Mouse (Mus musculus) MEL (cell line): Measurements from ENCODE around the gene Hck.

Experiments used
- CHD2 ChIP-seq: IDR thresholded peaks from 2 replicates; pipeline ENCODE4 v1.6.1; 2011; ENCODE audit warnings: low read length, improper control_type of control experiment
- CTCF ChIP-seq, 3 experiments: IDR thresholded peaks in 2 of 3; conservative IDR thresholded peaks in 1 of 3; 2 replicates each; pipeline ENCODE4 v1.5.1; 2011 to 2012; ENCODE audit warnings: low read length in 3 of 3, low read depth in 2 of 3, mild to moderate bottlenecking in 2 of 3, improper control_type of control experiment in 1 of 3, inconsistent platforms in 1 of 3, mixed read lengths in 1 of 3, moderate library complexity in 1 of 3; ENCODE audit not compliant: control insufficient read depth in 1 of 3, insufficient read depth in 1 of 3, poor library complexity in 1 of 3, severe bottlenecking in 1 of 3
- E2F4 ChIP-seq: IDR thresholded peaks from 2 replicates; pipeline ENCODE4 v1.6.1; 2011; ENCODE audit warnings: low read depth, low read length, improper control_type of control experiment, borderline replicate concordance
- EP300 ChIP-seq, 2 experiments: IDR thresholded peaks; 2 replicates each; pipeline ENCODE4 v1.6.1; 2011; ENCODE audit warnings: improper control_type of control experiment in 2 of 2, low read length in 2 of 2, low read depth in 1 of 2, mild to moderate bottlenecking in 1 of 2
- GATA1 ChIP-seq: IDR thresholded peaks from 2 replicates; pipeline ENCODE4 v1.6.1; 2011; ENCODE audit warnings: low read depth, low read length, improper control_type of control experiment
- HCFC1 ChIP-seq: IDR thresholded peaks from 2 replicates; pipeline ENCODE4 v1.6.1; 2012; ENCODE audit warnings: low read depth, mild to moderate bottlenecking, inconsistent platforms, low read length, improper control_type of control experiment, moderate library complexity
- KAT2A ChIP-seq: conservative IDR thresholded peaks from 2 replicates; pipeline ENCODE4 v1.6.1; 2012; ENCODE audit warnings: low read depth, low read length, improper control_type of control experiment, inconsistent platforms
- NRF1 ChIP-seq: IDR thresholded peaks from 2 replicates; pipeline ENCODE4 v1.6.1; 2014; ENCODE audit warnings: low read depth, mild to moderate bottlenecking, inconsistent platforms, low read length, improper control_type of control experiment, moderate library complexity; ENCODE audit not compliant: poor library complexity, insufficient read depth, severe bottlenecking
- POLR2A ChIP-seq, 2 experiments: IDR thresholded peaks; 2 replicates each; pipeline ENCODE4 v1.6.1; 2011 to 2012; ENCODE audit warnings: low read length in 2 of 2, mild to moderate bottlenecking in 2 of 2, control low read depth in 1 of 2, improper control_type of control experiment in 1 of 2, low read depth in 1 of 2, moderate library complexity in 1 of 2; ENCODE audit not compliant: control insufficient read depth in 1 of 2, insufficient read depth in 1 of 2, poor library complexity in 1 of 2
- POLR2AphosphoS5 ChIP-seq: IDR thresholded peaks from 2 replicates; pipeline ENCODE4 v1.6.1; 2012; ENCODE audit warnings: low read depth, borderline replicate concordance, mild to moderate bottlenecking, inconsistent platforms, low read length, moderate library complexity, mixed read lengths
- SIN3A ChIP-seq: IDR thresholded peaks from 2 replicates; pipeline ENCODE4 v1.6.1; 2012; ENCODE audit warnings: low read length, improper control_type of control experiment, inconsistent platforms
- ZC3H11A ChIP-seq: IDR thresholded peaks from 2 replicates; pipeline ENCODE4 v1.6.1; 2012; ENCODE audit warnings: low read depth, mild to moderate bottlenecking, inconsistent platforms, low read length, improper control_type of control experiment

GRCm38 (mm10) chr2:153107046-153107766, 1.1 kb upstream of the Hck start:
- TF ChIP-seq EP300 (IDR thresholded peaks at IDR 0.05; ENCODE audit: low read depth in 1 of 2, low read length in 2 of 2) (no peak), CTCF (IDR thresholded peaks at IDR 0.05 in 2 of 3, conservative IDR thresholded peaks at IDR 0.05 in 1 of 3; ENCODE audit: control insufficient read depth in 1 of 3, insufficient read depth in 1 of 3, low read depth in 2 of 3, low read length in 3 of 3, poor library complexity in 1 of 3, severe bottlenecking in 1 of 3) (no peak), NRF1 (no peak), GATA1 (no peak), SIN3A (no peak), POLR2AphosphoS5 (no peak), CHD2 (no peak), KAT2A (no peak), HCFC1 (no peak), E2F4 (no peak), POLR2A (IDR thresholded peaks at IDR 0.05; ENCODE audit: control insufficient read depth in 1 of 2, insufficient read depth in 1 of 2, low read depth in 1 of 2, low read length in 2 of 2, poor library complexity in 1 of 2) (no peak), ZC3H11A (no peak)
